Mouse (Mus musculus): ENCODE measurements around the gene Pdzrn4. TPM values are rescaled to one million over a fixed set of nuclear protein-coding genes. Genes with fewer than 3 reads are reported as not detected.

The Pdzrn4 gene
- total and polyA plus RNA-seq, 3 experiments: 0.90 to 3.5 (median 2.7) TPM

DNA sequence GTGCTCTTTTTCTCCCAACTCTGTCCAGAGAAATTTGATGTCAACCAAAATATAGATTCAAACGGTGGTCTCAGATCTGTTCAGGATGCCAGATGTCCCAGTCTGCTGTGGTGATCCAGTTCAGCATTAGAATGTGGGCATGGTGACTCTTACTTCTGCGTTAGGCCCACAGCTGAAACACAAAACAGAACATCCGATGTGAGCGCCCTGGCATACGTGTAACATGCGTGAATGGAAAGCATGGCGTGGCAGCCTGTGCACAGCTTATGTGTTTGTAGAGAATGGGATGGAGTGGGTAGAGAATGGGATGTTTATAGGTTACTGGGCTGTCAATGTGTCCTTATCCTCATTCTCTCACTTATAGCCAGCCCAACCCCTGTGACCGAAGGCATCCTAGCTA, 52.4 kb downstream of the Pdzrn4 start:
- intact Hi-C loops (cut with DNase I): loop anchor here (5.0 kb wide), 1 partner anchor 768 kb away; no protein-coding TSS in a partner anchor
- H3K9ac ChIP-seq (ENCODE audit: low read depth, low read length): no peak overlapping the region
- H3K27ac ChIP-seq: no peak overlapping the region
- H3K4me1 ChIP-seq (ENCODE audit: control insufficient read depth, insufficient read depth, low read length): no peaks in the 10 kb centered on the region
- H3K36me3 ChIP-seq (ENCODE audit: control insufficient read depth, insufficient read depth, low read length): no peaks in the 10 kb centered on the region
- H3K79me2 ChIP-seq (replicated peaks; ENCODE audit: control insufficient read depth, insufficient read depth, low read length): no peaks in the 10 kb centered on the region
- no peak for DNase-seq
- H3K27me3 ChIP-seq (ENCODE audit: control insufficient read depth, insufficient read depth, low read length): no peaks in the 10 kb centered on the region
- TF ChIP-seq POLR2A (IDR thresholded peaks at IDR 0.05; ENCODE audit: insufficient read depth, low read depth, low read length) (no peak), EP300 (IDR thresholded peaks at IDR 0.05; ENCODE audit: insufficient read depth, low read depth, low read length) (no peak), CTCF (IDR thresholded peaks at IDR 0.05) (no peak)
- 92% methylated on average over 8 of the region's 8 CpGs for WGBS
- H3K4me3 ChIP-seq: no peak overlapping the region

GRCm38 (mm10) chr15:92452620-92453019, 55.9 kb downstream of the Pdzrn4 start:
- 84% methylated on average over 7 of the region's 7 CpGs for WGBS
- Histone ChIP-seq H3K4me3 (no peak overlapping the region), H3K79me2 (replicated peaks; ENCODE audit: control insufficient read depth, insufficient read depth, low read length) (no peaks in the 10 kb centered on the region), H3K27ac (no peak overlapping the region), H3K36me3 (ENCODE audit: control insufficient read depth, insufficient read depth, low read length) (no peaks in the 10 kb centered on the region), H3K4me1 (ENCODE audit: control insufficient read depth, insufficient read depth, low read length) (no peaks in the 10 kb centered on the region), H3K27me3 (ENCODE audit: control insufficient read depth, insufficient read depth, low read length) (no peaks in the 10 kb centered on the region), H3K9ac (ENCODE audit: low read depth, low read length) (no peak overlapping the region)
- TF ChIP-seq POLR2A (IDR thresholded peaks at IDR 0.05; ENCODE audit: insufficient read depth, low read depth, low read length) (no peak), CTCF (IDR thresholded peaks at IDR 0.05) (no peak), EP300 (IDR thresholded peaks at IDR 0.05; ENCODE audit: insufficient read depth, low read depth, low read length) (no peak)
- DNase-seq: no peak
- intact Hi-C loops (cut with DNase I): no loop called here

DNA sequence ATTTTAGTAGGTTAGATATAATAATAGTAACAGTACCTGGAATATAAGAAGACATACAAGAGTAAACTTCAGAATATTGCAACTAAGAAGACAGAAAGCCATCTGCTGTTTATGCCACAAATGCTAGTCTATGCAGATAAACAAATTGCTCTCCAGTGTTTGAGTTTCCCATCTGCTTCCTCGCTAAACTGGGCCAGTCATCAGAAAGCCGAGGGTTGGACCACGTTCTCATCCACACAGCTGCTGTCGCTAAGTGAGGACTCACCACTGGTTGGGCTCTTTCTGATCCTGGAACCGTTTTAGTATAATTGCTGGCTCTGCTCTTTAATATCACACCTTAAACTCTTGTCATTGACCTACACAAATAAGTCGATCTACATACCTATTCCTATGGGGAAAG, 85.5 kb downstream of the Pdzrn4 start:
- no peak for DNase-seq
- H3K4me3 ChIP-seq: no peak overlapping the region
- H3K4me1 ChIP-seq (ENCODE audit: control insufficient read depth, insufficient read depth, low read length): no peaks in the 10 kb centered on the region
- 67% methylated on average over 6 of the region's 6 CpGs for WGBS
- no peaks in the 10 kb centered on the region for H3K36me3 ChIP-seq (ENCODE audit: control insufficient read depth, insufficient read depth, low read length)
- no peak overlapping the region for H3K27ac ChIP-seq
- H3K9ac ChIP-seq (ENCODE audit: low read depth, low read length): no peak overlapping the region
- TF ChIP-seq POLR2A (IDR thresholded peaks at IDR 0.05; ENCODE audit: insufficient read depth, low read depth, low read length) (no peak), EP300 (IDR thresholded peaks at IDR 0.05; ENCODE audit: insufficient read depth, low read depth, low read length) (no peak), CTCF (IDR thresholded peaks at IDR 0.05) (no peak)
- intact Hi-C loops (cut with DNase I): no loop called here
- H3K27me3 ChIP-seq (ENCODE audit: control insufficient read depth, insufficient read depth, low read length): no peaks in the 10 kb centered on the region
- H3K79me2 ChIP-seq (replicated peaks; ENCODE audit: control insufficient read depth, insufficient read depth, low read length): no peaks in the 10 kb centered on the region

DNA sequence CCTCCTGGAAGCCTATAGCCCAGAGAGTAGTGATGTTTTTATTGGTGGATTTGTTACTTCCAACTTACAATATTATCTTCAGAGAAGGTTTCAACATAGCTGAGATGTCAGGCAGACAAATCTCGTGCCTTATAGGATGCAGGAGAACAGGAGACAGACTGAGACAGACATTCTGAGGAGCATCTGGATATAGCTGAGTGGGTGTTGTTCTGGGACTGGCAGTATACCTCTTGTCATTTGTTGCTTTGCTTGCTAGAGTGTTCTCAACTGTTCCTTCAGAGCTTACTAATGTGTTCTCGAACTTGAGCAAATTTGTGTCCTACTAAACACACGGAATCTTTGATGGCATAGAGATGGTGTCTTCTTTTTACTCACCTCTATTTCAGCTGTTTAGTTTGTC, 94.7 kb downstream of the Pdzrn4 start:
- Histone ChIP-seq H3K36me3 (ENCODE audit: control insufficient read depth, insufficient read depth, low read length) (no peaks in the 10 kb centered on the region), H3K9ac (ENCODE audit: low read depth, low read length) (no peak overlapping the region), H3K4me1 (ENCODE audit: control insufficient read depth, insufficient read depth, low read length) (no peaks in the 10 kb centered on the region), H3K27ac (no peak overlapping the region), H3K79me2 (replicated peaks; ENCODE audit: control insufficient read depth, insufficient read depth, low read length) (no peaks in the 10 kb centered on the region), H3K27me3 (ENCODE audit: control insufficient read depth, insufficient read depth, low read length) (no peaks in the 10 kb centered on the region), H3K4me3 (no peak overlapping the region)
- 68% methylated on average over 3 of the region's 3 CpGs for WGBS
- no peak for DNase-seq
- TF ChIP-seq CTCF (IDR thresholded peaks at IDR 0.05) (no peak), EP300 (IDR thresholded peaks at IDR 0.05; ENCODE audit: insufficient read depth, low read depth, low read length) (no peak), POLR2A (IDR thresholded peaks at IDR 0.05; ENCODE audit: insufficient read depth, low read depth, low read length) (no peak)
- intact Hi-C loops (cut with DNase I): no loop called here

- 74% methylated on average over 12 of the region's 12 CpGs for WGBS
- intact Hi-C loops (cut with DNase I): no loop called here
- TF ChIP-seq POLR2A (IDR thresholded peaks at IDR 0.05; ENCODE audit: insufficient read depth, low read depth, low read length) (no peak), EP300 (IDR thresholded peaks at IDR 0.05; ENCODE audit: insufficient read depth, low read depth, low read length) (no peak), CTCF (IDR thresholded peaks at IDR 0.05) (no peak)
- no peak overlapping the region for H3K4me3 ChIP-seq
- H3K27ac ChIP-seq: no peak overlapping the region
- H3K79me2 ChIP-seq (replicated peaks; ENCODE audit: control insufficient read depth, insufficient read depth, low read length): no peaks in the 10 kb centered on the region
- H3K27me3 ChIP-seq (ENCODE audit: control insufficient read depth, insufficient read depth, low read length): no peaks in the 10 kb centered on the region
- no peak for DNase-seq
- no peak overlapping the region for H3K9ac ChIP-seq (ENCODE audit: low read depth, low read length)
- no peaks in the 10 kb centered on the region for H3K36me3 ChIP-seq (ENCODE audit: control insufficient read depth, insufficient read depth, low read length)
- H3K4me1 ChIP-seq (ENCODE audit: control insufficient read depth, insufficient read depth, low read length): no peaks in the 10 kb centered on the region
Observed at GRCm38 (mm10) chr15:92495465-92496174, 98.9 kb downstream of the Pdzrn4 start.

DNA sequence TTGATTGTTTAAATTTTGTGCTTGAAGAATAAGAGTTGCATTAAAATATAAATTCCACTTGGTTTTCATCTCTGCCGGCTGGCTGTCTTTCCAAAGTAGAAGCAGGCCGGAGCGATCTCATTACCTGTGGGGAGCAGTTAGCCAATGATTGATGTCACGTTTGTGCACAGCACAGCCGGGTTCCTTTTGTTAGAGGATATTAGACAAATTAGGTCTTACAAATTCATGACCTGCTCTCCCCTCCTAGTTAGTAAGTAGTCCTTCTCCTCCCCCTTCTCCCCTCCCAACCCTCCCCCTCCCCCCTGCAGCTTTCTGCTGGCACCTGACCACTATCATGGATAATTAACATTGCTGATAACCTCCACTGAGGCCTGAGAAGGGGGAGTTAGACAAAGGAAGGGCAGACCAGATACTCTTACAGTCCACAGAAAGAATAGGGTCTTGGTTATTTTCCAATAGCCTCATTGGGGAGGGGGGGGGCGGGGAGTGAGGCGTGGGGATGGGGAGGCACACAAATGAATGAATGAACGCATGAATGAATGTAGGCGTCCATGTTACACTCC, 103.7 kb downstream of the Pdzrn4 start:
- TF ChIP-seq CTCF (IDR thresholded peaks at IDR 0.05) (no peak), POLR2A (IDR thresholded peaks at IDR 0.05; ENCODE audit: insufficient read depth, low read depth, low read length) (no peak), EP300 (IDR thresholded peaks at IDR 0.05; ENCODE audit: insufficient read depth, low read depth, low read length) (no peak)
- no peak for DNase-seq
- Histone ChIP-seq H3K27ac (no peak overlapping the region), H3K4me1 (ENCODE audit: control insufficient read depth, insufficient read depth, low read length) (no peaks in the 10 kb centered on the region), H3K9ac (ENCODE audit: low read depth, low read length) (no peak overlapping the region), H3K36me3 (ENCODE audit: control insufficient read depth, insufficient read depth, low read length) (no peaks in the 10 kb centered on the region), H3K27me3 (ENCODE audit: control insufficient read depth, insufficient read depth, low read length) (no peaks in the 10 kb centered on the region), H3K79me2 (replicated peaks; ENCODE audit: control insufficient read depth, insufficient read depth, low read length) (no peaks in the 10 kb centered on the region), H3K4me3 (no peak overlapping the region)
- 77% methylated on average over 9 of the region's 9 CpGs for WGBS
- intact Hi-C loops (cut with DNase I): no loop called here

Measured in heart, adult 2 months (tissue).